Mouse (Mus musculus) stomach, adult 2 months (tissue): ENCODE data around the gene Gm13023. TPM values are rescaled to one million over a fixed set of nuclear protein-coding genes. Genes with fewer than 3 reads are reported as not detected.

Experiments
- polyA plus RNA-seq: library from polyadenylated mRNA; depleted of rRNA; stranded (reverse); fragments of >200 nt; gene quantifications from 2 replicates; pipeline ENCODE4 v1.2.3, GENCODE M21; 2012; rRNA removed

The Gm13023 gene
- polyA plus RNA-seq: not detected in 2 replicates

GRCm38 (mm10) chr4:143789052-143789451 lies at the start of gene Gm13023:
Gene Gm13023, plus strand, starts transcription at chr4:143789352.

DNA sequence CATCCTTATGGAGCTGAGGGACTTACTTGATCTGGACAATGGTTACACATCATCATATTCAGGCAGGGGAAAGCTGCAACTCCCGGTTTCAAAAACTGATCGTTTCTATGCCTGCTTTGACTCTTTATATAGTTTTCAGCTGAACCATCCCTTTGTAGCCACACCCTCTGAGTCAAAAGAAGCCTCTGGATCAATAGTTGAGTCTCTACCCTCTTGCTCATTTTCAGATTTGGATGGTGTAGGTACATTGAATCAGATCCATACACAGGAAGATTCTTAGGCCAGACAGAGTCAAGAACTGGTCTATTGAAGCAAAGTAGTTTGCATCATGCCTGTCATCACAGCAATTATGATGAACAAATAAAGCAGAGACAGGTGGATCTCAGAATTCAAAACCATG lies 26.8 kb downstream of the Gm13023 start, which contains the start of gene Gm13084:
Gm13084 (minus strand) TSS at position 101 of the 400 bp plus-strand sequence.

Other genes with a start within 250 kb of the Gm13023 start
- gene BC080695, start 237.7 kb upstream of the Gm13023 start, polyA plus RNA-seq: not detected in 2 replicates
- gene Gm13057, start 237.6 kb upstream of the Gm13023 start, polyA plus RNA-seq: not detected in 2 replicates
- not detected in 2 replicates for gene Gm13083, start 174.3 kb upstream of the Gm13023 start, polyA plus RNA-seq
- not detected in 2 replicates for gene Gm13088, start 132.1 kb upstream of the Gm13023 start, polyA plus RNA-seq
- not detected in 2 replicates for gene Gm13089, start 86.6 kb upstream of the Gm13023 start, polyA plus RNA-seq
- not detected in 2 replicates for gene Gm13078, start 69.9 kb upstream of the Gm13023 start, polyA plus RNA-seq
- not detected in 2 replicates for gene Gm13084, start 26.7 kb downstream of the Gm13023 start, polyA plus RNA-seq
- not detected in 2 replicates for gene Gm13103, start 57.1 kb downstream of the Gm13023 start, polyA plus RNA-seq
- gene Pramef6, start 111.0 kb downstream of the Gm13023 start, polyA plus RNA-seq: not detected in 2 replicates
- not detected in 2 replicates for gene Pramef25, start 161.7 kb downstream of the Gm13023 start, polyA plus RNA-seq
- gene Gm13101, start 177.6 kb downstream of the Gm13023 start, polyA plus RNA-seq: not detected in 2 replicates
- not detected in 2 replicates for gene Pramef17, start 205.0 kb downstream of the Gm13023 start, polyA plus RNA-seq